Mouse (Mus musculus): ENCODE data around the gene Rfx4. TPM values are rescaled to one million over a fixed set of nuclear protein-coding genes. Genes with fewer than 3 reads are reported as not detected.

Gene Rfx4
- polyA plus RNA-seq, 1 experiment = not detected

GRCm38 (mm10) chr10:84757426-84758199, 1.8 kb downstream of the Rfx4 start:
- DNase-seq (ENCODE audit: low read depth, low spot score) = peak; percentile 22
- WGBS = 17% methylated on average over 22 of the region's 22 CpGs

GRCm38 (mm10) chr10:84758200-84758468, 2.3 kb downstream of the Rfx4 start:
- WGBS = 20% methylated on average over 5 of the region's 5 CpGs
- no peak for DNase-seq (ENCODE audit: low read depth, low spot score)

- 9% methylated on average over 51 of the region's 51 CpGs for WGBS
Measured at GRCm38 (mm10) chr10:84758483-84759431, 2.9 kb downstream of the Rfx4 start.

GRCm38 (mm10) chr10:84759511-84760117, 3.8 kb downstream of the Rfx4 start:
- WGBS = 18% methylated on average over 16 of the region's 16 CpGs
- DNase-seq (ENCODE audit: low read depth, low spot score) = no peak

More at GRCm38 (mm10) chr10:84758483-84759431, 2.9 kb downstream of the Rfx4 start:
- DNase-seq (ENCODE audit: low read depth, low spot score) = no peak

GRCm38 (mm10) chr10:84760118-84761111, 4.6 kb downstream of the Rfx4 start:
- 11% methylated on average over 45 of the region's 46 CpGs for WGBS
- DNase-seq (ENCODE audit: low read depth, low spot score) = no peak

GRCm38 (mm10) chr10:84768766-84769165, 12.9 kb downstream of the Rfx4 start:
- no peak for DNase-seq (ENCODE audit: low read depth, low spot score)
- WGBS = 52% methylated on average over 10 of the region's 10 CpGs

GRCm38 (mm10) chr10:84772380-84773130, 16.7 kb downstream of the Rfx4 start:
- WGBS = 75% methylated on average over 4 of the region's 4 CpGs
- no peak for DNase-seq (ENCODE audit: low read depth, low spot score)

GRCm38 (mm10) chr10:84773889-84774288, 18.0 kb downstream of the Rfx4 start:
- WGBS = 85% methylated on average over 4 of the region's 4 CpGs
- no peak for DNase-seq (ENCODE audit: low read depth, low spot score)

- 70% methylated on average over 12 of the region's 12 CpGs for WGBS
Measured at GRCm38 (mm10) chr10:84774573-84774972, 18.7 kb downstream of the Rfx4 start.

GRCm38 (mm10) chr10:84777109-84777508, 21.2 kb downstream of the Rfx4 start:
- no peak for DNase-seq (ENCODE audit: low read depth, low spot score)
- WGBS = 54% methylated on average over 5 of the region's 5 CpGs

More at GRCm38 (mm10) chr10:84774573-84774972, 18.7 kb downstream of the Rfx4 start:
- DNase-seq (ENCODE audit: low read depth, low spot score) = no peak

GRCm38 (mm10) chr10:84777974-84778373, 22.1 kb downstream of the Rfx4 start:
- 68% methylated on average over 7 of the region's 7 CpGs for WGBS
- DNase-seq (ENCODE audit: low read depth, low spot score) = no peak

- WGBS = 60% methylated on average over 4 of the region's 4 CpGs
- DNase-seq (ENCODE audit: low read depth, low spot score) = no peak
Measured at GRCm38 (mm10) chr10:84780828-84781227, 25.0 kb downstream of the Rfx4 start.

GRCm38 (mm10) chr10:84785339-84785738, 29.5 kb downstream of the Rfx4 start:
- WGBS = 20% methylated on average over 4 of the region's 4 CpGs
- DNase-seq (ENCODE audit: low read depth, low spot score) = no peak

GRCm38 (mm10) chr10:84790323-84790722, 34.5 kb downstream of the Rfx4 start:
- no peak for DNase-seq (ENCODE audit: low read depth, low spot score)
- WGBS = 81% methylated on average over 8 of the region's 8 CpGs

GRCm38 (mm10) chr10:84791181-84791580, 35.3 kb downstream of the Rfx4 start:
- WGBS = 70% methylated on average over 3 of the region's 3 CpGs
- DNase-seq (ENCODE audit: low read depth, low spot score) = no peak

GRCm38 (mm10) chr10:84801521-84801920, 45.7 kb downstream of the Rfx4 start:
- DNase-seq (ENCODE audit: low read depth, low spot score) = no peak

GRCm38 (mm10) chr10:84803216-84803844, 47.5 kb downstream of the Rfx4 start:
- 75% methylated on average over 13 of the region's 13 CpGs for WGBS
- DNase-seq (ENCODE audit: low read depth, low spot score) = no peak

More at GRCm38 (mm10) chr10:84801521-84801920, 45.7 kb downstream of the Rfx4 start:
- WGBS = 75% methylated on average over 6 of the region's 6 CpGs

- WGBS = 65% methylated on average over 3 of the region's 3 CpGs
- no peak for DNase-seq (ENCODE audit: low read depth, low spot score)
Measured at GRCm38 (mm10) chr10:84805576-84805975, 49.7 kb downstream of the Rfx4 start.

All from large intestine, adult 2 months (tissue).